Mouse (Mus musculus) MEL (cell line): Measurements from ENCODE around the gene Bcr. TPM values are rescaled to one million over a fixed set of nuclear protein-coding genes. Genes with fewer than 3 reads are reported as not detected.
"Not testable (repeated sequence)": the region's sequence is repeated elsewhere in the genome, so short reads cannot be mapped to it uniquely, and the experiment has no call there.

Source experiments
- DNase-seq: peaks from one replicate; pipeline ENCODE4 v3.0.0; 2011; ENCODE audit warnings: low read depth, low spot score
- H3K27ac ChIP-seq: 2 replicates; pipeline ENCODE4 v1.5.1; 2012; ENCODE audit warnings: low read depth, mild to moderate bottlenecking, control low read depth, low read length, moderate library complexity; ENCODE audit not compliant: control insufficient read depth
- H3K27me3 ChIP-seq, 2 experiments: fragments of 150-350 bp in 1 of 2; sonication (generic) in 1 of 2; 2 replicates each; pipeline ENCODE4 v1.6.1; 2012; ENCODE audit warnings: low read length in 2 of 2, mild to moderate bottlenecking in 2 of 2, improper control_type of control experiment in 1 of 2, moderate library complexity in 1 of 2; ENCODE audit not compliant: insufficient read depth in 2 of 2, control insufficient read depth in 1 of 2
- H3K36me3 ChIP-seq, 2 experiments: 2 replicates each; pipeline ENCODE4 v1.6.1; 2012 to 2014; ENCODE audit warnings: low read length in 2 of 2, improper control_type of control experiment in 1 of 2, inconsistent platforms in 1 of 2, mild to moderate bottlenecking in 1 of 2; ENCODE audit not compliant: insufficient read depth in 2 of 2, control insufficient read depth in 1 of 2
- H3K4me1 ChIP-seq, 2 experiments: fragments of 150-350 bp in 1 of 2; sonication (generic) in 1 of 2; 2 replicates each; pipeline ENCODE4 v1.6.1; 2012; ENCODE audit warnings: low read length in 2 of 2, improper control_type of control experiment in 1 of 2, mild to moderate bottlenecking in 1 of 2; ENCODE audit not compliant: insufficient read depth in 2 of 2, control insufficient read depth in 1 of 2
- H3K4me3 ChIP-seq, 2 experiments: fragments of 150-350 bp in 1 of 2; sonication (generic) in 1 of 2; 2 replicates each; pipeline ENCODE4 v1.5.1; 2012; ENCODE audit warnings: low read depth in 2 of 2, low read length in 2 of 2, mild to moderate bottlenecking in 2 of 2, moderate library complexity in 2 of 2, control low read depth in 1 of 2, improper control_type of control experiment in 1 of 2; ENCODE audit not compliant: control insufficient read depth in 1 of 2, insufficient read depth in 1 of 2
- H3K79me2 ChIP-seq: 2 replicates; pipeline ENCODE4 v1.6.1; 2012; ENCODE audit warnings: mild to moderate bottlenecking, low read length, moderate library complexity; ENCODE audit not compliant: control insufficient read depth, poor library complexity, insufficient read depth
- H3K9ac ChIP-seq: 2 replicates; pipeline ENCODE4 v1.6.1; 2012; ENCODE audit warnings: low read depth, mild to moderate bottlenecking, control low read depth, low read length, moderate library complexity; ENCODE audit not compliant: control insufficient read depth, poor library complexity, severe bottlenecking
- H3K9me3 ChIP-seq: fragments of 150-350 bp; sonication (generic); replicated peaks from 2 replicates; pipeline ENCODE4 v1.6.1; 2012; ENCODE audit warnings: mild to moderate bottlenecking, low read length, improper control_type of control experiment, moderate library complexity; ENCODE audit not compliant: insufficient read depth
- CTCF ChIP-seq, 3 experiments: IDR thresholded peaks in 2 of 3; conservative IDR thresholded peaks in 1 of 3; 2 replicates each; pipeline ENCODE4 v1.5.1; 2011 to 2012; ENCODE audit warnings: low read length in 3 of 3, low read depth in 2 of 3, mild to moderate bottlenecking in 2 of 3, improper control_type of control experiment in 1 of 3, inconsistent platforms in 1 of 3, mixed read lengths in 1 of 3, moderate library complexity in 1 of 3; ENCODE audit not compliant: control insufficient read depth in 1 of 3, insufficient read depth in 1 of 3, poor library complexity in 1 of 3, severe bottlenecking in 1 of 3
- ELF1 ChIP-seq: IDR thresholded peaks from 2 replicates; pipeline ENCODE4 v1.6.1; 2014; ENCODE audit warnings: low read depth, mild to moderate bottlenecking, inconsistent platforms, low read length, improper control_type of control experiment, moderate library complexity
- EP300 ChIP-seq, 2 experiments: IDR thresholded peaks; 2 replicates each; pipeline ENCODE4 v1.6.1; 2011; ENCODE audit warnings: improper control_type of control experiment in 2 of 2, low read length in 2 of 2, low read depth in 1 of 2, mild to moderate bottlenecking in 1 of 2
- GABPA ChIP-seq: IDR thresholded peaks from 2 replicates; pipeline ENCODE4 v1.6.1; 2012; ENCODE audit warnings: low read depth, mild to moderate bottlenecking, inconsistent platforms, low read length, improper control_type of control experiment, moderate library complexity
- GATA1 ChIP-seq: IDR thresholded peaks from 2 replicates; pipeline ENCODE4 v1.6.1; 2011; ENCODE audit warnings: low read depth, low read length, improper control_type of control experiment
- KAT2A ChIP-seq: conservative IDR thresholded peaks from 2 replicates; pipeline ENCODE4 v1.6.1; 2012; ENCODE audit warnings: low read depth, low read length, improper control_type of control experiment, inconsistent platforms
- MAZ ChIP-seq: IDR thresholded peaks from 2 replicates; pipeline ENCODE4 v1.6.1; 2012; ENCODE audit warnings: low read depth, mild to moderate bottlenecking, inconsistent platforms, low read length, improper control_type of control experiment
- MYB ChIP-seq: IDR thresholded peaks from 2 replicates; pipeline ENCODE4 v1.6.1; 2011; ENCODE audit warnings: mild to moderate bottlenecking, low read depth, low read length, improper control_type of control experiment
- NELFE ChIP-seq: IDR thresholded peaks from 2 replicates; pipeline ENCODE4 v1.6.1; 2011; ENCODE audit warnings: low read depth, low read length, improper control_type of control experiment
- NRF1 ChIP-seq: IDR thresholded peaks from 2 replicates; pipeline ENCODE4 v1.6.1; 2014; ENCODE audit warnings: low read depth, mild to moderate bottlenecking, inconsistent platforms, low read length, improper control_type of control experiment, moderate library complexity; ENCODE audit not compliant: poor library complexity, insufficient read depth, severe bottlenecking
- POLR2AphosphoS5 ChIP-seq: IDR thresholded peaks from 2 replicates; pipeline ENCODE4 v1.6.1; 2012; ENCODE audit warnings: low read depth, borderline replicate concordance, mild to moderate bottlenecking, inconsistent platforms, low read length, moderate library complexity, mixed read lengths
- RAD21 ChIP-seq: IDR thresholded peaks from 2 replicates; pipeline ENCODE4 v1.6.1; 2011; ENCODE audit warnings: mild to moderate bottlenecking, low read depth, low read length, improper control_type of control experiment
- RCOR1 ChIP-seq: IDR thresholded peaks from 2 replicates; pipeline ENCODE4 v1.6.1; 2012; ENCODE audit warnings: low read depth, mild to moderate bottlenecking, inconsistent platforms, low read length, improper control_type of control experiment
- SIN3A ChIP-seq: IDR thresholded peaks from 2 replicates; pipeline ENCODE4 v1.6.1; 2012; ENCODE audit warnings: low read length, improper control_type of control experiment, inconsistent platforms
- UBTF ChIP-seq: IDR thresholded peaks from 2 replicates; pipeline ENCODE4 v1.6.1; 2012; ENCODE audit warnings: low read depth, mild to moderate bottlenecking, inconsistent platforms, low read length, improper control_type of control experiment, moderate library complexity, borderline replicate concordance; ENCODE audit not compliant: insufficient read depth
- ZC3H11A ChIP-seq: IDR thresholded peaks from 2 replicates; pipeline ENCODE4 v1.6.1; 2012; ENCODE audit warnings: low read depth, mild to moderate bottlenecking, inconsistent platforms, low read length, improper control_type of control experiment
- ZKSCAN1 ChIP-seq: IDR thresholded peaks from 2 replicates; pipeline ENCODE4 v1.6.1; 2012; ENCODE audit warnings: low read depth, mild to moderate bottlenecking, inconsistent platforms, low read length, improper control_type of control experiment, moderate library complexity
- ZNF384 ChIP-seq: IDR thresholded peaks from 2 replicates; pipeline ENCODE4 v1.6.1; 2012; ENCODE audit warnings: low read depth, mild to moderate bottlenecking, inconsistent platforms, low read length, improper control_type of control experiment
- polyA plus RNA-seq, 2 experiments: library from polyadenylated mRNA; stranded (reverse) in 1 of 2; unstranded in 1 of 2; fragments of >175 nt in 1 of 2; fragments of >200 nt in 1 of 2; gene quantifications; 2 replicates each; pipeline versions ENCODE4 v1.2.1 to v1.2.4; 2012; ENCODE audit warnings: low replicate concordance in 2 of 2, low read depth in 1 of 2; ENCODE audit not compliant: insufficient read length in 2 of 2, insufficient read depth in 1 of 2, missing spikeins in 1 of 2
- total RNA-seq: library from RNA; depleted of rRNA; stranded (reverse); fragments of 300-350 nt; gene quantifications from 2 replicates; pipeline ENCODE4 v1.2.3, GENCODE M21; 2012

Bcr gene
- total and polyA plus RNA-seq, 3 experiments: not detected

DNA sequence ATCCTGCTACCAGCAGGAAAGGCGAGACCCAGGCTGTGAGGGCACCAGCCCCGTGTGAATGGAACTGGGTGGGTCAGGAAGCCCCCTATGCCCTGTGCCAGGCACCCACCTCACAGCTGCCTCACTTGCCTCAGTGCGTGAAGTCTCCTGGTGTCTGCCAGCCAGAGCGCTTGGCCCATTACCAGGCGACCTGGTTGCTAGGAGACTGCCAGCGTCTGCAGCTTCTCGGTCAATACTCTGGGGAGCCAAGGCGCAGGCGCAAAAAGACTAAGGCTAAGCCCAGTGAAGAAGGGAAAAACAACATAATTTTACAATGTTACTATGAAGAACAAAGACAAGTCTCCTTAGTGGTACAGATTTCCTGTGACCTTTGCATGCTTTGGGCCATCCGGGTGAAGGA, 28.0 kb upstream of the Bcr start, which contains the start of gene Rsph14:
Gene Rsph14 (minus strand): TSS at position 192 of the 400 bp plus-strand sequence.
- H3K27me3 ChIP-seq: no peaks in the 10 kb centered on the region
- TF ChIP-seq ELF1 (no peak), CTCF (IDR thresholded peaks at IDR 0.05 in 2 of 3, conservative IDR thresholded peaks at IDR 0.05 in 1 of 3; ENCODE audit: control insufficient read depth in 1 of 3, insufficient read depth in 1 of 3, low read depth in 2 of 3, low read length in 3 of 3, poor library complexity in 1 of 3, severe bottlenecking in 1 of 3) (no peak)
- TF ChIP-seq, all 39 proteins: peak for 0
- Histone ChIP-seq H3K4me3 (no peak within 1 kb of the TSS), H3K79me2 (no peaks in the 10 kb centered on the region), H3K9me3 (no peaks in the 10 kb centered on the region), H3K27ac (no peak within 1 kb of the TSS), H3K9ac (no peak within 1 kb of the TSS), H3K36me3 (no peaks in the 10 kb centered on the region), H3K4me1 (no peaks in the 10 kb centered on the region)
- no peak for DNase-seq

DNA sequence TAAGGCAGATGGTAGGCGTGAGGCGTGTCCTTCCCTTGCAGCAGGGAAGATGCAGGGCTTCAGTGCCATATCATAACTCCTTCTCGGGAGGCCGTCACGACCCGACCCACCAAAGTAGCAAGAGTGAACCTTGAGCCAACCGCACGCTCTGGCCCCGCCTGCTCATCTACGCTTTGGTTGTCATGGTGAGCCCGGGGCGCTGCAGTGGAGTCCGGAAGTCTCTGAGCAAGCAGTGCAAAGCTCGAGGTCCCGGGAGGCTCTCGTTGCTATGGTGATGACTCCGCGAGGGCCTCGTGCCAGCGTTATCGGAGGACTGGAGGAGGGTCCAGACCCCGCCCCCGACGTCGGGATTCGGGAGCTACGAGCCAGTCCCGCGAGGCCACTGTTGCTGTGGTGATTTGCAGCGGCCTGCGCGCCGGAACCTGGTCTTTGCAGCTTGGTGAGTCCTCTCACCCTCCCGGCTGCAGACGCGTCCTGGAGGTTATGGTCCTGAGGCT, 23.5 kb upstream of the Bcr start, which contains the start of gene Rab36:
Gene Rab36 (plus strand): TSS at position 176 of the 497 bp plus-strand sequence.
- no peaks in the 10 kb centered on the region for H3K9me3 ChIP-seq
- no peak within 1 kb of the TSS for H3K9ac ChIP-seq
- no peak within 1 kb of the TSS for H3K4me3 ChIP-seq
- no peaks in the 10 kb centered on the region for H3K27me3 ChIP-seq
- H3K79me2 ChIP-seq: no peaks in the 10 kb centered on the region
- H3K36me3 ChIP-seq: no peaks in the 10 kb centered on the region
- TF ChIP-seq NRF1: no peak
- TF ChIP-seq EP300 (IDR thresholded peaks at IDR 0.05; ENCODE audit: low read depth in 1 of 2, low read length in 2 of 2): no peak
- TF ChIP-seq NELFE: no peak
- no peak for TF ChIP-seq SIN3A
- no peak for TF ChIP-seq GABPA
- TF ChIP-seq GATA1: no peak
- TF ChIP-seq ELF1: no peak
- TF ChIP-seq RCOR1: no peak
- TF ChIP-seq KAT2A: no peak
- no peak for TF ChIP-seq ZKSCAN1
- no peak for TF ChIP-seq ZNF384
- no peak for TF ChIP-seq POLR2AphosphoS5
- no peak for TF ChIP-seq UBTF
- no peak for TF ChIP-seq RAD21
- TF ChIP-seq MYB: no peak
- TF ChIP-seq ZC3H11A: no peak
- no peak for TF ChIP-seq MAZ
- no peak for DNase-seq
- H3K4me1 ChIP-seq: no peaks in the 10 kb centered on the region
- no peak within 1 kb of the TSS for H3K27ac ChIP-seq

DNA sequence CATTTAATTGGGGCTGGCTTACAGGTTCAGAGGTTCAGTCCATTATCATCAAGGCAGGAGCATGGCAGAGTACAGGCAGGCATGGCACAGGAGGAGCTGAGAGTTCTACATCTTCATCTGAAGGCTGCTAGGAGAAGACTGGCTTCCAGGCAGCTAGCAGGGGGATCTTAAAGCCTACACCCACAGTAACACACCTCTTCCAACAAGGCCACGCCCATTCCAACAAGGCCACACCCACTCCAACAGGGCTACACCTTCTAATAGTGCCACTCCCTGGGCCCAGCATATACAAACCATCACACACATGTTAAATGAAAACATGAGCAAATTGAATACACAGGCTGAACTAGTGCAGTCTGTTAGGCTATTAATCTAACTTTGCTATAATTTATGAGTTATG, 18.3 kb upstream of the Bcr start:
- not testable (repeated sequence) for H3K9ac ChIP-seq, H3K9me3 ChIP-seq, H3K27me3 ChIP-seq, H3K79me2 ChIP-seq, H3K36me3 ChIP-seq, H3K27ac ChIP-seq, H3K4me1 ChIP-seq, DNase-seq, H3K4me3 ChIP-seq
